Mouse (Mus musculus) gastrocnemius, postnatal 4 days (tissue): Measurements from ENCODE around the gene Tuba1c. TPM values are rescaled to one million over a fixed set of nuclear protein-coding genes. Genes with fewer than 3 reads are reported as not detected.
"Not testable (repeated sequence)": the region's sequence is repeated elsewhere in the genome, so short reads cannot be mapped to it uniquely, and the experiment has no call there.

Source experiments
- DNase-seq, 2 experiments: peaks; one replicate each; pipeline ENCODE4 v3.0.0; 2021 to 2022; ENCODE audit warnings: low spot score in 2 of 2, mixed read lengths in 2 of 2
- total RNA-seq, 2 experiments: library from RNA; stranded (reverse); gene quantifications; 2 replicates each; pipeline ENCODE4 v1.2.3; 2021

Tuba1c gene
- total RNA-seq, 2 experiments from 2014 or later, result 62.2 to 80.4 TPM

DNA sequence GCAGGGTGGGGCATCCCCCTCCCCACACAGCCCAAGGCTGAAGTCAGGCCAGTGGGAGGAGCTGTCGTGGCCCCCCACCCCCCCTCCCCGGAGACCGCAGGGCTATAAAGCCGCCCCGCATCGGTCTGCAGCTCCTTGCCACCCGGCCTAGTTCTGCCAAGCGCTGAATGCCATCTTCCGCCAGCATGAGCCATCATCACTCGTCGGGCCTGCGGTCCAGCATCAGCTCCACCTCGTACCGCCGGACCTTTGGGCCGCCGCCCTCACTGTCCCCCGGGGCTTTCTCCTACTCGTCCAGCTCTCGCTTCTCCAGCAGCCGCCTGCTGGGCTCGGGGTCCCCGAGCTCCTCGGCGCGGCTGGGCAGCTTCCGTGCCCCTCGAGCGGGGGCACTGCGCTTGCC lies 25.3 kb downstream of the Tuba1c start, which contains the start of gene Prph:
Gene Prph, plus strand, starts transcription at position 135 of the 400 bp plus-strand sequence.
- no peak for DNase-seq

DNA sequence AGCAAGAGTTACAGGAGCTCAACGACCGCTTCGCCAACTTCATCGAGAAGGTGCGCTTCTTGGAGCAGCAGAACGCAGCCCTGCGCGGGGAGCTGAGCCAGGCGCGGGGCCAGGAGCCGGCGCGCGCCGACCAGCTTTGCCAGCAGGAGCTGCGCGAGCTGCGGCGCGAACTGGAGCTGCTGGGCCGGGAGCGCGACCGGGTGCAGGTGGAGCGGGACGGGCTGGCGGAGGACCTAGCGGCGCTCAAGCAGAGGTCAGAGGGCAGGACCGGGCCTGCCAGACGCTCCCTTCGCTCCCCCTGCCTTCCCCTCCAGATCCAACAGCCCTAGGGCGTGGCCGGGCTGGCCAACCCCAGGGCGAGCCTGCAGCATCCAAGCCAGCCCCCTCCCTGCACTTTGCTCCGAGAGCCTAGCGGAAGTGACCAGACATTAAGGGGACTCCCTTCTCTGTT lies 25.8 kb downstream of the Tuba1c start:
- peak in 1 of 2 experiments; percentile 30 for DNase-seq

DNA sequence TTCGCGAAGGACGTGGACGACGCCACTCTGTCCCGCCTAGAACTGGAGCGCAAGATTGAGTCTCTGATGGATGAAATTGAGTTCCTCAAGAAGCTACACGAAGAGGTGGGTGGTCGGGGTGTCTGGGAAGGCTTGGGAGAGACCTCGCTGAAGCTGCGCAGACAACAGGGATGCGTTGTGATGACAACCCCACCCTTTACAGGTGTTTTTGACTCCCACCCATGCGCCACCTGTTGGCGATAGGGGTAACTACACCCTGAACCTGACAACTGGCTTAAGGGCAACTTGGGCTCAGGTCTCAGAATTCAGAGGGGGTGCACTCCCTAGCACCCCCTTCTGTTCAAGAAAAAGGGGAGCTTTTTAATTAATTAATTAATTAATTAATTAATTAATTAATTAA lies 26.6 kb downstream of the Tuba1c start:
- DNase-seq, result no peak

DNA sequence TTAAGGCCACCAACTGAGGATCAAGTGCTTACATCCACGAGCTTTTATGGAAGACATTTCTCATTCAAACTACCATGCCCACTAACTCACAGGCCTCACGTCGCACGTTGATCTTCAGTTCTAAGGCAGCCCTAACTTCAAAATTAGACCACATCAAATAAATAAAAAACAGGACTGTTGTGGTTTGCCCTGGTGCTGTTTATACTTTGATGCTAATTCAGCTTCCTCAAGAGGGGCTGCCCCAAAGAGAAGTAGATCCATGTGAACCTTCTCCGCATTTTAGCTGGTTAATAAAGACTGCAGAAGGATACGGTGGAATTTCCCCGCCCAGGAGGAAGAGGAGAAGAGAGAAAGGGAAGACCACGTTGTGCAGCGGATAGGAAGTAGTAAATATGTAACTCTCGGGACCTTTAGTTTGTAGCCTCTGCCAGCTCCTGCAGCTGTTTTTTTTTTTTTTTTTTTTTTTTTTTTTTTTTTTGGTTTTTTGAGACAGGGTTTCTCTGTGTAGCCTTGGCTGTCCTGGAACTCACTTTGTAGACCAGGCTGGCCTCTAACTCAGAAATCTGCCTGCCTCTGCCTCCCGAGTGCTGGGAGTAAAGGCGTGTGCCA lies 36.0 kb downstream of the Tuba1c start:
- DNase-seq, result no peak

DNA sequence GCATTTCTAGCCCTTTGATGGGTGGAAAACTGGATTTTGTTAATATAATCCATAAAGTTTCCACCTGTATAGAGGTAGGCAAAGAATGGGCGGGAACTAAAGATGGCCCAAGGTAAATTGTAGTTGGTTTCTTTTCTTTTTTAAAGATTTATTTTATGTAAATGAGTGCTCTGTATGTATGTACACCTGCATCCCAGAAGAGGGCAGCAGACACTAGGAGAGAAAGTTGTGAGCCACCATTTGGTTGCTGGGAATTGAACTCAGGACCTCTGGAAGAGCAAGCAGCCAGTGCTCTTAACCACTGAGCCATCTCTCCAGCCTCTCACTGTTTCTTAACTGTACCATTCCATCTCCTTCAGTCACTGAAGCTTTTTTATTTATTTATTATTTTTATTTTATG lies 42.3 kb downstream of the Tuba1c start:
- DNase-seq, result no peak

DNA sequence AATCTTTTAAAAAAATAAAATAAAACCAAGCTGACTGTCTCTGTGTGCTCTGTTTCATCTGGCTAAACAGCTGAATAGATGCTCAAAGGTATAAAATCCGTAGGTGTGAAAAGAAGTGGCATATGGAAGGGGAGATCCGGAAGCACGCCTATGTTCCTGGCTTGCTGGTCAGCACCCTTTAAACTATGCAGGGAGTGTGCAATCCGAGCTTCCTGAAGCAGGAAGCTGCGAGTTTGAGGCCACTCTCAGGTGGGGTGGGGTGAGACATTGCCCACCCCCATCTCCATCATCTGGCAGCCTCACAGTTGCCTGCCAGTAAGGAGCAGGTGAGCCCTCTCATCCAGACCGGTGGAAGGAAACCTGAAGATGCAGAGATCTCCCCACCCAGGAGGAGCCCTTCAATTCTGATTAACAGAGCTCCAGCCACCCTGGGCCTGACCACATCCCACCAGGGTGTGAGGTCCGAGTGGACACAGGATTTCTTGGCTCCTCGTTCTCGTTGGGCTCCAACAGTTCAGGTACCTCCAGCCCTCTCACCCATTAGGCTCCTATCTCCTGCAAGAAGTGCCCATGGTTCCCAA lies 44.4 kb downstream of the Tuba1c start, which contains the start of gene Troap:
Gene Troap, plus strand, starts transcription at position 557 of the 581 bp plus-strand sequence.
- DNase-seq, result no peak

DNA sequence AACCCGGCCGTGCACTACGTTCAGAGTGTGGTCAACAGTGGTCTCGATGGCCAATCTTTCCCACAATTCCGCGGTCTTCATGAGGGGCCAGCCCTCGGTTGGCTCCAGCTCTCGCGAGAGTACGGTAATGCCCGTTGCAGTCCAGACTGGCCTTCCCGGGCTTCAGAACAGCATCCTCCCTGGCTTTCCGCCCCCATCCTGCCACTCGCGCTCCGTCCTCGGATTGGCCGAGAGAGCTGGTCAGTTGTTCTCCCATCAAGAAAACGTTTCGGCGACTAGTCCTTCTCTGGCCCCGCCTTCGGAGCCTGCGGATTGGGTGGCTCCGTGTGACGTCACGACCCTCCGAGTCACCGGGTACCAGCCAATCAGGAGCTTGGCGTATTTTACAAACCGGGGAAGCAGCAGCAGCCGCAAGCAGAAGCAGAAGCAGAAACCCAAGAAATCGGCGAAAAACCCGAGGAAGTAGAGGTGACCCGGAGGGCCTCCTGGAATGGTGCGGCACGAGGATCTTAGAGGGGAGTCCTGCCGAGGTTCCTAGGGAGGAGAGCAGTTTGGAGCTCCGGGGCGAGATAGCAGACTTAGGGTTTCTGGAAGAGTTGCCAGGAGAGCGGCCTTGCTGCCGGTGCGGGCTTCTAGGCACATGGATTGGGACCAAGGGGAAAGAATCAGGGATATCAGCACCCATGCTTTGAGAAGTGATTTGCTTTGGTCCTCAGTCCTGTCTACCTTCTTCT lies 45.1 kb downstream of the Tuba1c start:
- DNase-seq, result peak; percentile 91 to 97

DNA sequence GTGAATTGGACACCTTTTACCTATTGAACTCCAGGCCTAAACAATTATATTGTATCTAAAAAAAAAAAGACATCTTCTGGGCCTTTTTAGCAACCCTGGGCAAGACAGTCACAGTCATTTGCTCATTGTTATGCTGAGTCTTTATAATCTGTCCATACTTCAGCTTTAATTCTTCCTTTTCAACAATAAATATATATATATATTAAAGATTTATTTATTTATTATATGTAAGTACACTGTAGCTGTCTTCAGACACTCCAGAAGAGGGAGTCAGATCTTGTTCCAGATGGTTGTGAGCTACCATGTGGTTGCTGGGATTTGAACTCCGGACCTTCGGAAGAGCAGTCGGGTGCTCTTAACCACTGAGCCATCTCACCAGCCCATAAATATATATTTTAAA lies 46.3 kb downstream of the Tuba1c start:
- not testable (repeated sequence) for DNase-seq

DNA sequence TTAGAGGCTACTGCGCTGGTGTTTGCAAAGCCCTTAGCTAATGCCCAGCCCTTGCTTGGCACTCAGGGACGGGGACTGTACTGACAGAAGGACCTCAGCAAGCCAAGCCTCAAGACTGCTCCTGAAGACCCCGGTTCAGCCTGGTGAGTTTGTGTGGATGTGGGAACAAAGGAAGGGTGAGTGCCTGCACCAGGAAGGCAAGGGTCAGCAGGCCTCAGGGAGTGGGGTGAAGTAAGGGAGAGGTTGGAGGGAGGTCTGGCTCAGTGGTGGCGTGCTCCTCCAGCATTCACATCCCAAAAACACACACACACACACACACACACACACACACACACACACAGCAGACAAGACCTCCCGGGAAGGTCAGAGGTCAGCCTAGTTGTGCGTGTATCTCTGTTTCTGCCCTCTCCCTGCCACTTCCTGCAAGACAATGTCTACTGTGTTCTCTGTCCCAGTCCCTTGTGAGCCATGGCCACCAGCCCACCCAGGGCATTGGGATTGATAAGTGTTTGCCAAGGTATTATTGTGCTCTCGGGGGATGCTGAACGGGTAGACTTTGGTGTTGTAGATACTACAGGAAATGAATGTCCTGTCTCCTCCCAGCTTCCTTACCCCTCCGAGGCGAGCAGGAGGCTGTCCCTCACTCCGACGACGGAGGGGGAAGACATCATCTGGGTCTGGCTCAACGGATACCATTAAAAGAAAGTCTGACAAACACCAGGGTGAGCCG lies 48.7 kb downstream of the Tuba1c start:
- no peak for DNase-seq

DNA sequence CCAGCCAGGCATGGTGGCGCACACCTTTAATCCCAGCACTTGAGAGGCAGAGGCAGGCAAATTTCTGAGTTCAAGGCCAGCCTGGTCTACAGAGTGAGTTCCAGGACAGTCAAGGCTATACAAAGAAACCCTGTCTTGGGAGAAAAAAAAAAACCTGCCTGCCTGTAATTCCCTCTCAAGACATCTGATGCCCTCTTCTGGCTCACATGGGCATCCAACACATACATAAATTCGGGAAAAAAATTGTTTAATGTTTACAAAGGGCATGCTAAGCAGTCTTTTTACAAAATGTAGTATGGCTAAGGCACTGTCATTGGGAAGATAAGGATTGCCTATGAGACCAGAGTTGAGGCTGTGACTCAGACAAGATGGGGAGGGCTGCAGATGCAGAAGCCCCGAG lies 50.1 kb downstream of the Tuba1c start:
- DNase-seq, result no peak

DNA sequence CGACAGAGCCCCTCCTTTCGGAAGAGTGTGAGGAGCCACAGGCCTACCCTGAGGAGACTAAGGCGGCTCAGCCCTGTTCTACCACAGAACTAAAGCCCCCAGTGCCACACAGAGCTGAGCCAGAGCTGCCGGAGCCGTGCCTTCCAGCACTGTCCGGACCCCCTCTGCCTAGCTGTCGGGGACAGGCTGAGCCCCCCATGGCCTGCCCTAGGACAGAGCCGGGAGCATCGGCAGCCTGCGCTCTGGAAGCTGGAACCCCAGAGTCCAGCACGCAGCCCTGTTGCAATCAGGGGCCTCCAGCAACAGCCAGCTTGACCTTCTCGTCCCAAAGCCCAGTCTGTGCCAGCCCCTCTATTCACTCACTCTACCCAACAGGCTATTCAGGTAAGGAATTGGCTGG lies 52.6 kb downstream of the Tuba1c start:
- no peak for DNase-seq

DNA sequence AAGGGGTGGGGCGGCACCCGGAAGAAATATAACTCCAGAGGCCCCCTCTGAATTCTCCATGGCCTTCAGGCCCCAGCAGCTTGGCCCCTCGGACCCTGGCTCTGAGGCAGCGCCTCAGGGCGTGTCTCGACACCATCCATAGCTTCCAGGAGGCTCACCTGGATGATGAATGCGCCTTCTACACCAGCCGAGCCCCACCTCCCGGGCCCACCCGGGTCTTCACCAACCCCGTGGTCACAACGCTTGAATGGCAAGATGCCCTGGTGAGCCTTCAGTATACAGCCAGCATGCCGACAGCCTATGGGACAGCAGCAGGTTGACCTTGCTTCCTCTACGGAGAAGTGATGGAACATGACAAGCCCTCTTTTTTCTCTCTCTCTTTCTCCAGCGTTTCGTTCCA lies 53.1 kb downstream of the Tuba1c start:
- DNase-seq, result no peak

DNA sequence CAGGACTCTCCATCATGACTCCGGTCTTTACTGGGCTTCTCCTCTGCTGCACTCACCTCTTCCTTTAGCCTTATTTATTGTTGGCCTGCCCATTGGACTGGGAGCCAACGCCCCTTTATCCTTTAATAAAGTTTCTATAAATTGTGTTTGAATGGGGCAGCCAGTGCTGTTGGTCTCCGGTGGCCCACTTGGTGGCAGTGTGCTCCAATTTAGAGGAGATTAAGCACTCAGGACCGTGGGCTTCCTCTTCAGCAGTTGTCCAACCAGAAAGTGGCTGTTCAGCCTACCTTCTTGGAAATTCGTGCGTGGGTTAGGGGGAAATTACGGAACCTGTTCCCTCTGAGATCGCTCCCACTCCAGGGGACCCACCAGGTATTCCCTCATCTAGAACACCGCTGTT lies 53.6 kb downstream of the Tuba1c start:
- peak in 1 of 2 experiments; percentile 42 for DNase-seq

DNA sequence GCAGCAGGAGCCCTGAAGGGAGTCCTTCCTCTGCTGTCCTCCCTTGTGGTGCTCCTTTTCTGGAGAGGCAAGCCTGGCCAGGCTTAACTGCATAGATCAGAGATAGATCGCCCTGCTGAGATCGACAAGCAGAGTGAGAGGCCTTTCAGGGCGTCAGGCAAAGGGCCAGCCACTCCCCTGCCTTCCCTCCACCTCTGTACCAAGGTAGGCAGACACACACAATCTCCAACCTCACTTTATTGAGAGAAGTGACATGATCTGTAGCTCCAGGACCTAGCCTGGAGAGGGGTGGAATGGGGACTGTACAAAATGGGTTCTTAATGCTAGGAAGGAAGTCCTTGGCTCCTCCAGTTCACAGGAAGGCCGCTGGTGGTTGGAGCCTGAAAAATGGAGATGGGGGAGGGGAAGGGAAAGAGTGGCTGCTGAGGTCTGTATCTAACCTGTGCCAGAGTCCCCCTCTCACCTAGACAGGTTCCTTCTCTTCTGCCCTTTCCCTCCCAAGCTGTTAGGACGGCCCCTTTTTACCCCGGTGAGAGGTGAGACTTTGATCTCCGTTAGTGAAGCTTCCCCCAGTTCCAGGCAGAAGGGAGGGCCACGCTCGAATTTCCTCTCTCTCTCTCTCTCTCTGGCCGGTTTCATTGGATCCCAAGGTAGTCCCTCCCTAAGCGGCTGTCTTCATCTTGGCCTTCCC lies 54.3 kb downstream of the Tuba1c start:
- DNase-seq, result no peak

DNA sequence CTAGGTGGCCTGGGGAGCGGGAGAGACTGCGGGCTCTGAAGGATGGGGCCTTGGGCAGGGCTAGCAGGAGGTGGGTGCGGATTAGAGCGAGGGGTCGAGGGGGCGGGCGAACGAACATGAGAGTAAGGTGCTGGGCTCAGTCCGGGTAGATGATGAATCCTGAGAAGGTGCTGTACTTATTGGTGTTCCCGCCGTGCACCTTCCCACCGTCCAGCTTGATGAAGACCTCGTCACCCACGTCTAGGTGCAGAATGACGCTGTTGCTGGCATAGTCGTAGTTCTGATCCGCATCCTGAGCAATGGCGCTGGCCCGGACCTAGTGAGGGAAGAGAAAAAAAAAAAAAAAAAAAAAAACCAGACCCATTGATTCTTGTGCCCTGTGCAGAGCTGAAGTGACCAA lies 54.9 kb downstream of the Tuba1c start:
- DNase-seq, result no peak

DNA sequence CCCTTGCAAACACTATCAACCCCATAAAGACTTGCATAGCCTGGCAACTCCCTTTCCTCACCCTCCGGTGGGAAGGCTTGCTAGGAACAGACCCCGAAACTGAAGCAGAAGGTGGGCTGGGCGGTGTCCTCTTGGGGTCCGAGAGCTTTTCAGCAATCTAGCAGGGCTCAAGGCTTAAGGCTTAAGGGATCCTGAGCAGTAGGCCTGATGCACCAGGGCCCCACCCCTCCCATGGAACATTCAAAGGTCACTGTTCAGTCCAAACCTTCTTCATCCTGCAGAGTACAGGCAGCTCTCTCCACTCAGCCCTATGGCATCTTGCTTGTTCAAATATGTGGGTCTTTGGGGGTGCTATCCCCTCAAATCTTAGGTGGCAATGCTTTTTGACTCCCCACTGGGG lies 56.3 kb downstream of the Tuba1c start:
- DNase-seq, result no peak

DNA sequence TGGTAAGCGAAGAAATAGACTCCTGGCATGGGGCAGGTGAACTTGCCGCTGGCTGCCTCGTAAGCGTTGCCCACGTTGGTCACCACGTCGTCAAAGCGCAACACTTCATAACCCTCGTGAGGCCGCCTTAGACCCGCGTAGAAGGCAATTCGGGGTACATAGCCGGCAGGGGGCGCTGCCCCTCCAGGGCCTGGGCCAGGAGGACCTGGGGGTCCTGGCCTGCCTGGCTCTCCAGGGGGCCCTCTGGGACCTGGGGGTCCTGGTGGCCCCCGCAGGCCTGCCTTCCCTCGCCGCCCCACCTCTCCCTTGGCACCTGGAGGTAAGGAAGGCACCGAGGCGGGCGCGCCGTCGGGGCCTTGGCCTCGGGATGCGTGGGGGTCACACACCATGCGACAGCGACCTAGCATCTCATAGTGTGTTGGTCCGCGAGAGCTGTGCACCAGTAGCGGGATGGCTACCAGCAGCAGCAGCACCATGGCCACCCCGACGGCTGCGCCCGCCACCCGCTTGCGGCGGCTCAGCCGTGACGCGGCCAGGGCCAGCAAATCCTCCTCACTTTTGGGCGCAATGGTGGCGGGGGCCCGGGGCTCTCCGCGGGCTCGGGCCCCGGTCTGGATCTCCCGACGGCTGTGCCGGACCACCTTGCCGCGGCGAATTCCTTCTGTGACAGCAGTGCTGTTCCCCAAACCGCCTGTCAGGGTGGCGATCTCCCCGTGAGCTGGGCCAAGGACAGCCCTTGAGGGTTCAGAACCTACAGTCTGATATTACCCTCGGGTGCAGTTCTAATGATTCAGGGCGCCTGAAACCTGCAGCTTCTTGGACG lies 57.8 kb downstream of the Tuba1c start, which contains the start of gene C1ql4:
Gene C1ql4, minus strand, starts transcription at position 565 of the 823 bp plus-strand sequence.
- DNase-seq, result no peak
